Mouse (Mus musculus) lung, embryonic 15.5 days (tissue): Measurements from ENCODE around the gene Akap13. TPM values are rescaled to one million over a fixed set of nuclear protein-coding genes. Genes with fewer than 3 reads are reported as not detected.
"Not testable (repeated sequence)": the region's sequence is repeated elsewhere in the genome, so short reads cannot be mapped to it uniquely, and the experiment has no call there.

Experiments
- ATAC-seq: fragments of 200-750 bp; cut with Nextera tagmentation; 2 replicates; pipeline ENCODE4 v1.8.0; 2017; ENCODE audit warnings: moderate number of reproducible peaks, borderline replicate concordance; ENCODE audit not compliant: low FRiP score, low TSS enrichment; ENCODE audit errors: extremely low read depth
- H3K27ac ChIP-seq: fragments of 300-500 bp; sonication (generic); 2 replicates; pipeline ENCODE4 v1.5.1; 2015; ENCODE audit warnings: moderate library complexity, mild to moderate bottlenecking, inconsistent platforms
- H3K27me3 ChIP-seq: fragments of 300-500 bp; sonication (generic); 2 replicates; pipeline ENCODE4 v1.6.1; 2015; ENCODE audit warnings: inconsistent platforms
- H3K36me3 ChIP-seq: fragments of 300-500 bp; sonication (generic); 2 replicates; pipeline ENCODE4 v1.6.1; 2015; ENCODE audit warnings: inconsistent platforms
- H3K4me1 ChIP-seq: fragments of 300-500 bp; sonication (generic); 2 replicates; pipeline ENCODE4 v1.6.1; 2015; ENCODE audit warnings: inconsistent platforms
- H3K4me2 ChIP-seq: fragments of 300-500 bp; sonication (generic); 2 replicates; pipeline ENCODE4 v1.6.1; 2015; ENCODE audit warnings: inconsistent platforms, mild to moderate bottlenecking, moderate library complexity
- H3K4me3 ChIP-seq: fragments of 300-500 bp; sonication (generic); 2 replicates; pipeline ENCODE4 v1.5.1; 2015; ENCODE audit warnings: mild to moderate bottlenecking, inconsistent platforms
- H3K9ac ChIP-seq: fragments of 300-500 bp; sonication (generic); 2 replicates; pipeline ENCODE4 v1.6.1; 2015; ENCODE audit warnings: inconsistent platforms
- H3K9me3 ChIP-seq: fragments of 300-500 bp; sonication (generic); 2 replicates; pipeline ENCODE4 v1.6.1; 2016; ENCODE audit warnings: inconsistent platforms
- WGBS: fragments of 180-500 bp; shearing (Covaris S2); methylation state at CpG from one replicate; pipeline ENCODE4 v1.1.7; 2015; 5-methylcytosine and 5-hydroxymethylcytosine counted together
- polyA plus RNA-seq: library from polyadenylated mRNA; unstranded; fragments of >200 nt; fragmentation: Nextera tagmentation; extraction: Ambion mirVana; gene quantifications from 2 replicates; pipeline ENCODE4 v1.2.1, GENCODE M21; 2015

The Akap13 gene
- polyA plus RNA-seq, 1 experiment from 2014 or later, result 39.0 TPM

DNA sequence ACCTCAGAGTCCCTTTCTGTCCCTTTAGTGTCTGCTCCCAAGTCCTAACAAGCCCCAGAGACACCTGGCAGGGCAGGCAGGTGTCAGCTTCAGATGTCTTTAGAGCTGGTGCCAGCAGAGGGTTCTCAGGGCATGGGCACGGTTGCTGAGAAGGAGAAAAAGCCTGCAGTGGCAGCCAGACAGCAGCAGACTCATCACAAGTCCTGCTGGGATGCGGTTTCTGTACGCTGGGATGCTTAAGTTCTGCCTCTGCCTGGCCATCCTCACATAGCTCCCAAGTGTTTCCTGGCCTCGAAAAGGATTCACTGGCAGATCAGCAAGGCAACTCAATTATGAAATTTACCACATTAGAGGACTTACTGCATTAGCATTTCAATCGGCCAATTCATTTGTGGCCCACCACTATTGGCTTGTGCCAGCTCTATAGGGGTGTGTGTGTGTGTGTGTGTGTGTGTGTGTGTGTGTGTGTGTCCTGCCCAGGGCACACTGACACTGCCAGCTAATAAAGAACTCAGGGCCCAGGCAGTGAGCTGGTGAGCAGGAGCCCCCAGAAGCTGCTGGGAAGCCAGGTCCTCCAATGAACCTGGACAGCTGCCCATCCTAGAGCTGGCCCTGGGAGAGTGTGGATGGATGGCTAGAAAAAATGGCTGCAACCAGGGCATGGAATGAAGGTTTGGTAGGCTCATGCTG is 311.9 kb downstream of the Akap13 start:
- not testable (repeated sequence) for ATAC-seq, H3K4me1 ChIP-seq, H3K9ac ChIP-seq, H3K4me2 ChIP-seq, H3K9me3 ChIP-seq, H3K27ac ChIP-seq, H3K27me3 ChIP-seq, H3K36me3 ChIP-seq, H3K4me3 ChIP-seq
- WGBS, result 33% methylated on average over 1 of the region's 5 CpGs

DNA sequence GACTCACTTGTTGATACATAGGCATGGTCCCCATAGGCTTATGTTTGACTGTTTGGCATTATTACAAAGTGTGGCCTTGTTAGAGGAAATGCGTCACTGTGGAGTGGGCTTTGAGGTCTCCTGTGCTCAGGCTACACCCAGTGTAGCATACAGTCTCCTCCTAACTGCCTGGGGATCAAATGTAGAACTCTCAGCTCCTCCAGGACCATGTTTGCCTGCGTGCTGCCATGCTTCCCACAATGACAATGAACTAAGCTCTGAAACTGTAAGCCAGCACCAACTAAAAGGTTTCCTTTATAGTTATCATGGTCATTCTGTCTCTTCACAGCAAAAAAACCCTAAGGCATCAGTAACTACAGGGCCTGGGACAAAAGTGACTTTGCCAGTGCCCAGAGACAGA is 312.8 kb downstream of the Akap13 start:
- Histone ChIP-seq H3K4me1 (no peaks in the 10 kb centered on the region), H3K4me2 (no peak overlapping the region), H3K4me3 (no peak overlapping the region), H3K27me3 (no peaks in the 10 kb centered on the region), H3K27ac (no peak overlapping the region), H3K9ac (no peak overlapping the region), H3K9me3 (no peaks in the 10 kb centered on the region), H3K36me3 (peaks cover 9% of the 10 kb centered on the region; the same call in 1 of the 2 replicates)
- ATAC-seq, result no peak
- 84% methylated on average over 2 of the region's 2 CpGs for WGBS

DNA sequence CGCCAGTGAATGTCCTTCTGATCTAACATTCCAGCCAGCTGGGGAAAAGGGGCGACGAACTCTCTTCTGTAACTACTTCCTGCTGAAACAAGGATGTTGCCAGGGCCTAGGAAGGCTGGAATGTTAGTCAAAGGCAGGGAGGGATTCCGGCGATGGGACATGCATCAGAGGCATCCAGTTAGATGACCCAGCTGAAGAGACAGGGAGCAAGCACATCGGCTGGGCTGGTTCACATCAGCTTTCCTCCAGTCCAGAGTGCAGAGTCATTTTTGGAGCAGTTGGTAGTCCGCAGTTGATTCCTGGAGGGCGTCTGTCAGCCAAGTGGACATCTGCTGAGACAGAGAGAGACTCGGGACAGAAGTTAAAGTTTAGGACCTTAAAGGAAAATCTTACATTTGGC is 314.6 kb downstream of the Akap13 start:
- Histone ChIP-seq H3K4me1 (no peaks in the 10 kb centered on the region), H3K36me3 (peaks cover 9% of the 10 kb centered on the region; the same call in 1 of the 2 replicates), H3K9me3 (no peaks in the 10 kb centered on the region), H3K27me3 (no peaks in the 10 kb centered on the region), H3K27ac (no peak overlapping the region), H3K4me2 (no peak overlapping the region), H3K4me3 (no peak overlapping the region), H3K9ac (no peak overlapping the region)
- no peak for ATAC-seq
- 85% methylated on average over 9 of the region's 9 CpGs for WGBS

DNA sequence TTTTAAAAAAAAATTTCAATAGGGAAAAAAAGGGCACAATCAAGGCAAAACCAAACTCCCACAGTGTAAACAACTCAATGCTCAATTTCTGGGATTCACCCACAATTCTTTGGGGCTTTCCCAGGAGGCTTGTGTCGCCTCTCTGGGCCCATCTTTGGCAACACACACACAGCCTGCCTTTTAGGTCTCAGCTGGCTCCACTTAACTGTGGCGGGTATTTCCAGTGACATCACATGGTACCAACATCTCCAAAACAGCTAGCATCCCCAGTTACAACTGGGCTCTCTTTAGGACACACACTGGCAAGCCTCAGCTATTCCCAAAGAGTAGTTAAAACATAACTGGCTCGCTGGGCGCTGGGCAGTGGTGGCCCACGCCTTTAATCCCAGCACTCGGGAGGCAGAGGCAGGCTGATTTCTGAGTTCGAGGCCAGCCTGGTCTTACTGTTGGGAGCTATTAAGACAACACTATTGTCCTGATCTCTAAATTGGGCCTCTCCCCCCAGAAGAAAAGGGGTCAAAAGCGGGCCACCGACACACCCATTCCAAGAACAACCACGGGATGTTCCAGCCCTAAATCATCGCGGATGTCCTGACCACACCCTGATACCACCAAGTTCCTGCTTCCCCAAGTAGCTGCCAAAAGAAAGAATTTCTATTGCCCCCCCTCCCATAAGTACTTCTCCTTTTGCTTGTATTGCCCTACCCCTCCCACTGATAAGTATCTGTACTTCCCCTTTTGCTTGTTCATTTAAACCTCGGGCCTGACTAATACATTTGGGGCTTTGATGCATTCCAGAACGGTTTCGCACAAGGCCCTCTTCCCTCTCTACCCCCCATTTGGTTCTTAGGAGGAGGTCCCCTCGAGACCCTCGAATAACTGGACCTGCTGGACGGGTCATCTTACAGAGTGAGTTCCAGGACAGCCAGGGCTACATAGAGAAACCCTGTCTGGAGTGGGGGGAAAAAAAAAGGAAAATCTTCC is 319.1 kb downstream of the Akap13 start:
- H3K4me2 ChIP-seq, H3K9me3 ChIP-seq, H3K4me3 ChIP-seq, H3K9ac ChIP-seq, H3K27ac ChIP-seq, H3K27me3 ChIP-seq, ATAC-seq, H3K4me1 ChIP-seq: not testable (repeated sequence)
- peaks cover 15% of the 10 kb centered on the region; the same call in 1 of the 2 replicates for H3K36me3 ChIP-seq
- 87% methylated on average over 18 of the region's 18 CpGs for WGBS

DNA sequence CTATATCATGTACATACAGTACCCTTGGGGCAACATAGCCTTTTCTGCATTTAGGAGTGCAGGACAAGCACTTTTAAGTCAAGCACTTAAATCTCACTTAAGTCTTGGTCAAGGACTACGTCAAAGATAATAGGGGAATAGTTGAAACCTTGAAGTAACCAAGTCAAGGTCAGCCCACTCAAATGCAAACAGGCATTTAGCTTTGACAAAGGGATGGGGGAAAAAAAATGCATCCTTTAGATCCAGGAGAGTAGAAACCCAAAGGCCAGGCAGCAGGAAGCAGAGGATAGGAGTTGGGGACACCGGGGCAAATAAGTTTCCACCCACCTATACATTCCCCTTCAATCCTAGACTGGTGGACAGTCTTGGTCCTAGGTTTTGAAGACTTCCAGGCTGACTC is 322.7 kb downstream of the Akap13 start:
- peaks cover 14% of the 10 kb centered on the region; the same call in 1 of the 2 replicates for H3K36me3 ChIP-seq
- no peaks in the 10 kb centered on the region for H3K27me3 ChIP-seq
- 84% methylated on average over 2 of the region's 2 CpGs for WGBS
- no peaks in the 10 kb centered on the region for H3K9me3 ChIP-seq
- peaks cover 11% of the 10 kb centered on the region; the same call in 1 of the 2 replicates for H3K4me1 ChIP-seq
- no peak overlapping the region for H3K9ac ChIP-seq
- H3K4me3 ChIP-seq, result no peak overlapping the region
- no peak for ATAC-seq
- H3K4me2 ChIP-seq, result no peak overlapping the region
- no peak overlapping the region for H3K27ac ChIP-seq

DNA sequence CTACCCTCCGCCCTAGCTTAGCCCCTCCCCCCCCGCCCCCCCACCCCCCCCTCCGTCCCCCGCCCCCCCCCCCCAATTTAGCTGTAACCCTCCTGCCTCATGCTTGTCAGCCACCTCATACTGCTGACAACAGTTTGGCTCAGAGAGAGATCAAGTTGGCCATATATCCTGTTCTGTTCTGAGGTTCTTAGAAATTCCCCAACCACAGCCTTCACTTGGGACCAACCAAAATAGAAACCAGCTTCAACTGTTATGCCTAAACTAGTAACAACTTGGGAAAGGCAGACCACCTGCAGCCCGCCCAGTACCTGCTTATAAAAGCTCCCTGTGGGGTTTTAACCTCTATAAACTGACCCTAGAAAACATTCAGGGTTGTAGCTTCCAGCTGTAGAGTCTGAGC is 325.5 kb downstream of the Akap13 start:
- H3K4me3 ChIP-seq, result peak overlapping the region; percentile 62
- H3K27ac ChIP-seq, result no peak overlapping the region
- no peak overlapping the region for H3K9ac ChIP-seq
- peaks cover 12% of the 10 kb centered on the region; the same call in 1 of the 2 replicates for H3K36me3 ChIP-seq
- peaks cover 11% of the 10 kb centered on the region; the same call in 1 of the 2 replicates for H3K4me1 ChIP-seq
- ATAC-seq, result no peak
- peak overlapping the region; percentile 68 for H3K4me2 ChIP-seq
- H3K27me3 ChIP-seq, result no peaks in the 10 kb centered on the region
- WGBS, result 12% methylated on average over 5 of the region's 5 CpGs
- no peaks in the 10 kb centered on the region for H3K9me3 ChIP-seq

DNA sequence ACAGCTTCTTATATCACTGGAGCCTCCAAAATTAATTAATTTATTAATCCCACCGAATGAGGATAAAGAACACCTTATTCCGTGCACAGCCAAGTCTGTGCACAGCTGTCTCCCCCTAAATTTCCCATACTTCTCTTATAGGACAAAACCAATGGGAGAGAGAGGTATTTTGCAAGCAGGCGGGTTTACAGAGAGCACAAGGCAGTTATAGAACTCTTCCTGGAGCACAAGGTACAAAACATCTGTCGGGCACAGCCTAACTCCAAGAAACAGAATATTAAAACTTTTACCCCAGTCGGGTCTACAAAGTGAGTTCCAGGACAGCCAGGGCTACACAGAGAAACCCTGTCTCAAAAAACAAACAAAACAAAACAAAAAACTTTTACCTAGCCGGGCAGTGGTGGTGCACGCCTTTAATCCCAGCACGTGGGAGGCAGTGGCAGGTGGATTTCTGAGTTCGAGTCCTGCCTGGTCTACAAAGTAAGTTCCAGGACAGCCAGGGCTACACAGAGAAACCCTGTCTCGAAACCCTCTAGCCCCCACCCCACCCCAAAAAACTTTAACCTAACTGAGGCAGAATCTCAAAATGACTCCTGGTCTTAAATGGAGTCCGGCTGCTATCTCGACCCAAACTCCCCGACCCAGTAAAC is 326.1 kb downstream of the Akap13 start:
- no peak overlapping the region for H3K27ac ChIP-seq
- no peaks in the 10 kb centered on the region for H3K27me3 ChIP-seq
- peak overlapping the region; percentile 68 for H3K4me2 ChIP-seq
- peak; percentile 20; the same call in 1 of the 2 replicates for ATAC-seq
- WGBS, result 3% methylated on average over 13 of the region's 13 CpGs
- H3K9me3 ChIP-seq, result no peaks in the 10 kb centered on the region
- peak overlapping the region; percentile 62 for H3K4me3 ChIP-seq
- peaks cover 11% of the 10 kb centered on the region; the same call in 1 of the 2 replicates for H3K4me1 ChIP-seq
- peak overlapping the region; percentile 56 for H3K9ac ChIP-seq
- H3K36me3 ChIP-seq, result peaks cover 9% of the 10 kb centered on the region; the same call in 1 of the 2 replicates

DNA sequence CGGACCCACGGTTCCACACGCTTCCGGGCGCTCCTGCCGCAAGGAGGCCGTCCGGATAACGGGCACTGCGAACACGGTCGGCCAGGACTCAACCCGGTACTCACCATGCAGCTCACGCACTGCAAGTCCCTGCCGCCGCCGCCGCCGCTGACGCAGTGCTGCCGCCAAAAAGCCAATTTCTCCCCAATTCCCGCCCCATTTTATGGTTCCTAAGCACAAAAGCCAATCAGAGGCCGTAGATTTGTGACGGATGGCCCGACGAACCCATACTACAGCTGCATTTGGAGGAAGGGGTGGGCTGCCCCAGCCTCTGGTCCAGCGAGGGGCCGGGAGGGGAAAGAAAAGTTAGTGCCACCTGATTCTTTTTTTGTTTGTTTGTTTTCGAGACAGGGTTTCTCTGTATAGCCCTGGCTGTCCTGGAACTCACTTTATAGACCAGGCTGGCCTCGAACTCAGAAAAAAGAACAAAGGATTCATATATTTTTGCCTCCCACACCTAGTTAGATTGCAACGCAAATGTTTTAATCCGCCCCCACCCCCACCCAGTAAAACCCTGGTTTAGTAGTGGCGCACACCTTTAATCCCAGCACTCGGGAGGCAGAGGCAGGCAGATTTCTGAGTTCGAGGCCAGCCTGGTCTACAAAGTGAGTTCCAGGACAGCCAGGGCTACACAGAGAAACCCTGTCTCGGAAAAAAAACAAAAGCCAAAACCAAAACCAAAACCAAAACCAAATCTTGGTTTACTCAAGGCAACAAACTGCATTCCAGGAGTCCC is 326.8 kb downstream of the Akap13 start:
- peaks cover 9% of the 10 kb centered on the region; the same call in 1 of the 2 replicates for H3K36me3 ChIP-seq
- H3K27me3 ChIP-seq, result no peaks in the 10 kb centered on the region
- peak overlapping the region; percentile 56 for H3K9ac ChIP-seq
- no peak overlapping the region for H3K27ac ChIP-seq
- peaks cover 11% of the 10 kb centered on the region; the same call in 1 of the 2 replicates for H3K4me1 ChIP-seq
- peak overlapping the region; percentile 62 for H3K4me3 ChIP-seq
- H3K9me3 ChIP-seq, result no peaks in the 10 kb centered on the region
- peak overlapping the region; percentile 68 for H3K4me2 ChIP-seq
- ATAC-seq, result peak; percentile 98
- WGBS, result 10% methylated on average over 36 of the region's 36 CpGs

DNA sequence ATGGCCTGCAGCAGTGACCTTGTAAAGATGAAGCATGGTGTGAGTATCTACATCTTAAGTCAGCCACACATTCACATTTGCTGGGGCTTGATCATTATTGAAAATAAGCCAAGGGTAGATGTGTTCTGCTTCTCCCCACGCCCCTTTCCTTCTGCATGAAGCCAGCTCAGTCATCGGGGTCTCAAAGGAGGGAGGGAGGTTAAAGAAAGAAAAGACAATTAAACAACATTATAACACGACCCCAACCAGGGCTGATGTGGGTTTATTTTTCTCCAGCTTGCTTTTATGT is 327.3 kb downstream of the Akap13 start:
- Histone ChIP-seq H3K36me3 (peaks cover 4% of the 10 kb centered on the region; the same call in 1 of the 2 replicates), H3K9ac (no peak overlapping the region), H3K4me2 (peak overlapping the region; percentile 68), H3K4me3 (peak overlapping the region; percentile 62), H3K4me1 (peaks cover 11% of the 10 kb centered on the region; the same call in 1 of the 2 replicates), H3K27me3 (no peaks in the 10 kb centered on the region), H3K9me3 (no peaks in the 10 kb centered on the region), H3K27ac (no peak overlapping the region)
- 63% methylated on average over 3 of the region's 3 CpGs for WGBS
- no peak for ATAC-seq

DNA sequence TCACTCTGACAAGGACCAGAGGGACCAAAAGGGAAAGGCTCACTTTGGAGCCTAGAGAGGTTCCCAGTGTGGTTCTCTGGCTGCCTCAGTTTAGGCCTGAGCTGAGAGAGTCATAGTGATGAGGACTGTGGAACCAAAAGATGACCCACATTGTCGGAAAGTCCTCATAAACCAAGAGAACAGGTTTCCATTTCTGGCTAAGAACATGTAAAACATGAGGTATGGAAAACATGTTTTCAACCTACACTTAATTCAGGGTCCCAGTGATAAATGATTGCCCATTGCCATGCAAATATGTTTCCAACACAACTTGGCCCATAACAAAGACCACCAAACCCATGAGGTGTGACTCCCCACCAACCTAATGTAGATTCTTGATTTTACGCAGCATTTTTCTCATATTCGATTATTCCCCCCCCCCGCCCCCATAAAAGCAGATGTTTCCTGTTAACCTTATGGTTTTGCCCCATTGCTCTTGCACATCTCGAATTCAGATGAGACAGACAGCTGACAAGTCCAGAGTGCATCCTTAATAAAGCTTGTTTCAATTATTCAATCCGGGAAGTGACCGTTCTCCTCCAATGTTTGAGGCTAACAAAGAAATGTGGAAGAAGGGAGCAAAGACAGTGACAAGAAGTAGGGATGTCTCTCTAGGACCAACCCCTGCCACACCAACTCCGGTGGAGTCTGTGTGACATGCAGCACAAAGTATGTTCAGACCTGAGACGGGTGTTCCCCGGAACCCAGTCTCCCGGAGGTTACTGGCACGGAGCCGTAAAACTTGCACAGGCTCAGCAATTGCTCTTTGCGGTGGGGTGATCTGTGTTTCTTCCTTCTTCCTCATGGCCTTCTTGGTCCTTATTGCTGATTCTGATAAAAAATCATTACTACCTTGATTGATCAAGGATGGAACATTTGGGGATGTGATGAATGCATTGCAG is 330.3 kb downstream of the Akap13 start:
- no peak overlapping the region for H3K4me3 ChIP-seq
- 85% methylated on average over 14 of the region's 14 CpGs for WGBS
- no peak overlapping the region for H3K4me2 ChIP-seq
- no peaks in the 10 kb centered on the region for H3K9me3 ChIP-seq
- no peak for ATAC-seq
- no peaks in the 10 kb centered on the region for H3K36me3 ChIP-seq
- H3K27ac ChIP-seq, result no peak overlapping the region
- no peak overlapping the region for H3K9ac ChIP-seq
- H3K4me1 ChIP-seq, result peaks cover 16% of the 10 kb centered on the region
- H3K27me3 ChIP-seq, result no peaks in the 10 kb centered on the region
